Mouse (Mus musculus) testis, adult 2 months (tissue): ENCODE measurements around the gene Prrc2a.

Experiments used
- CTCF ChIP-seq: fragments of 200-500 bp; IDR thresholded peaks from 2 replicates; pipeline ENCODE4 v1.5.1; 2012; ENCODE audit warnings: low read depth, mild to moderate bottlenecking, inconsistent platforms, low read length, moderate library complexity; ENCODE audit not compliant: control insufficient read depth, insufficient read depth, insufficient replicate concordance
- POLR2A ChIP-seq: fragments of 200-500 bp; IDR thresholded peaks from 2 replicates; pipeline ENCODE4 v1.6.1; 2012; ENCODE audit warnings: low read depth, mild to moderate bottlenecking, inconsistent platforms, low read length, moderate library complexity; ENCODE audit not compliant: control insufficient read depth

DNA sequence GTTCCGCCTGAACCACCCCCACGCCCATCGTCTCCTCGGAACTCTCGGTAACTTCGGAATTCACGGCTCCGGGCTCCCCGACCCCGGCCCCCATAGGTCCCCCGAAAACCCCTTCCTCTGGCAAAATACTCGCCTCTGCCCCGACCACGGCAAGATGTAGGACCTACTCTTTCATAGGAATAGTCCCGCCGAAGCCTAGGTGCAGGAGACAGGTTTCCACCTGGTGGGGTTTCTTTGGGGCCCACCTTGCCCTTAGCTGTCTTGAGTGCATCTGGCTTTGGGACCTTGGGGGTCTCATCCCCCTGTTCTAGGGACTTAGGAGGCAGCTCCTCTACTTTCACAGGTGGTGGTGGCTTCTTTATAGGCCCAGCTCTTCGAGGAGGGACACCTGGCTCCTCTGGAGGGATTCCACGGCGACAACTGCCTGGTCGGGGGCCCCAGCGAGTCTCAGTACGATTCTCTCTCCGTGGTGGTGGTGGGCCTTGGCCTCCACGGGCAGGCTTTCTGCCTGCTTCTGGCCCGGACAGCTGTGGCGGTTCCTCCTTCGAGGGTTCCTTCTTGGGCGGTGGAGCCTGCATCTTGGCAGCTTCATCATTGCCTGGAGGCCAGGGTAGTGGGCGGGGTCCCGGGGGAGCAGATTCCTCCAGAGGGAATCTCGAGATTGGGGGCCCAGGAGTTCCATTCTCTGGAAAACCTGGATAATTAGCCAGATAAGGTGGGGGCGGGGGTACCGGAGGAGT lies 8.1 kb downstream of the Prrc2a start:
- no peak for TF ChIP-seq POLR2A
- TF ChIP-seq CTCF = no peak
